Mouse (Mus musculus) small intestine, adult 2 months (tissue): ENCODE measurements around the gene Pxk. TPM values are rescaled to one million over a fixed set of nuclear protein-coding genes. Genes with fewer than 3 reads are reported as not detected.

Experiments used
- H3K27ac ChIP-seq: fragments of 200-500 bp; 2 replicates; pipeline ENCODE4 v1.5.1; 2012; ENCODE audit warnings: low read depth, low read length, control low read depth, inconsistent platforms; ENCODE audit not compliant: insufficient read depth
- H3K27me3 ChIP-seq: fragments of 200-500 bp; 2 replicates; pipeline ENCODE4 v1.6.1; 2012; ENCODE audit warnings: mild to moderate bottlenecking, moderate library complexity, low read length, inconsistent platforms; ENCODE audit not compliant: control insufficient read depth, insufficient read depth
- H3K36me3 ChIP-seq: fragments of 200-500 bp; 2 replicates; pipeline ENCODE4 v1.6.1; 2012; ENCODE audit warnings: mild to moderate bottlenecking, low read length, control low read depth, inconsistent platforms; ENCODE audit not compliant: control insufficient read depth, insufficient read depth
- H3K4me1 ChIP-seq: fragments of 200-500 bp; 2 replicates; pipeline ENCODE4 v1.6.1; 2012; ENCODE audit warnings: low read length, inconsistent platforms, mixed read lengths; ENCODE audit not compliant: control insufficient read depth, insufficient read depth, insufficient read length
- H3K4me3 ChIP-seq: fragments of 200-500 bp; 2 replicates; pipeline ENCODE4 v1.5.1; 2012; ENCODE audit warnings: low read depth, mild to moderate bottlenecking, control low read depth, inconsistent platforms, low read length, moderate library complexity
- CTCF ChIP-seq: fragments of 200-500 bp; IDR thresholded peaks from 2 replicates; pipeline ENCODE4 v1.5.1; 2012; ENCODE audit warnings: low read depth, mild to moderate bottlenecking, control low read depth, inconsistent platforms, low read length, moderate library complexity, mixed read lengths; ENCODE audit not compliant: insufficient replicate concordance, insufficient read length; ENCODE audit errors: extremely low read depth
- POLR2A ChIP-seq: fragments of 200-500 bp; IDR thresholded peaks from 2 replicates; pipeline ENCODE4 v1.6.1; 2012; ENCODE audit warnings: low read depth, mild to moderate bottlenecking, control low read depth, inconsistent platforms, low read length, moderate library complexity
- WGBS: fragments of 180-500 bp; shearing (Covaris S2); methylation state at CpG from one replicate; pipeline ENCODE4 v1.1.7; 2018; 5-methylcytosine and 5-hydroxymethylcytosine counted together
- polyA plus RNA-seq: library from polyadenylated mRNA; depleted of rRNA; stranded (reverse); fragments of >200 nt; gene quantifications from 2 replicates; pipeline ENCODE4 v1.2.3, GENCODE M21; 2012; rRNA removed

The Pxk gene
- polyA plus RNA-seq = 11.8 and 40.6 TPM in 2 replicates

- H3K36me3 ChIP-seq = peaks cover 2% of the 10 kb centered on the region; the same call in 1 of the 2 replicates
- under 1% methylated on average over 87 of the region's 89 CpGs for whole genome bisulfite sequencing
- H3K27me3 ChIP-seq = no peaks in the 10 kb centered on the region
- no peak for TF ChIP-seq CTCF
- TF ChIP-seq POLR2A = no peak; the same call in 1 of the 2 replicates
- peaks cover 34% of the 10 kb centered on the region for H3K4me1 ChIP-seq
- H3K4me3 ChIP-seq = peak within 1 kb of the TSS; percentile 88
- peak within 1 kb of the TSS; percentile 67 for H3K27ac ChIP-seq
Observed at GRCm38 (mm10) chr14:8097978-8098686, at the start of gene Pxk. TSS of gene Pxk (plus strand) at chr14:8098211.

DNA sequence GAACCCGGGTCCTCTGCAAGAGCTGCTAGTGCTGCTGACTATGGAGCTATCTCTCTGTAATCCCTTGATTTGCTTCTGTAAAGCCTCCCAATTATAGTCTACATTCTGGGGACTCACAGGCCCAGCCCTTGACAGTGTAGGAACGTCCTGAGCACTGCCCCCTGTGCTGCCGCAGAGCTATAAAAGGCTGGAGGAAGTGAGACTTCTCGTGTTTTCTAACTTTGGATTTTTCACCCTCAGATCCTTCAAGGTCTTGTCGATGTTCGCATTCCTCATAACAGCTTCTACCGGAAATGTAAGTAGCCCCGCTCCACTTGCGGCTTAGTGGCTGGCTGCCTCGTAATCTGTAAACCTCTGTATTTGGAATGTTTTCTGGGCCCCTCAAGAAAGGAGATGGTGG lies 48.7 kb upstream of the Pxk start:
- Histone ChIP-seq H3K27me3 (no peaks in the 10 kb centered on the region), H3K4me1 (peaks cover 6% of the 10 kb centered on the region), H3K4me3 (no peak overlapping the region), H3K27ac (no peak overlapping the region), H3K36me3 (peaks cover 20% of the 10 kb centered on the region)
- 86% methylated on average over 10 of the region's 10 CpGs for WGBS
- TF ChIP-seq POLR2A = no peak
- no peak for TF ChIP-seq CTCF

- 91% methylated on average over 2 of the region's 2 CpGs for whole genome bisulfite sequencing
- peaks cover 2% of the 10 kb centered on the region for H3K4me1 ChIP-seq
- TF ChIP-seq POLR2A (no peak), CTCF (no peak)
- no peaks in the 10 kb centered on the region for H3K27me3 ChIP-seq
- no peak overlapping the region for H3K27ac ChIP-seq
- H3K36me3 ChIP-seq = peaks cover 25% of the 10 kb centered on the region
- H3K4me3 ChIP-seq = no peak overlapping the region
Observed at GRCm38 (mm10) chr14:8051869-8052268, 46.1 kb upstream of the Pxk start.

GRCm38 (mm10) chr14:8052661-8053060 lies 45.4 kb upstream of the Pxk start:
- no peak overlapping the region for H3K27ac ChIP-seq
- 97% methylated on average over 7 of the region's 7 CpGs for WGBS

GRCm38 (mm10) chr14:8054310-8055102 lies 43.5 kb upstream of the Pxk start:
- Histone ChIP-seq H3K27ac (no peak overlapping the region), H3K4me3 (no peak overlapping the region), H3K4me1 (no peaks in the 10 kb centered on the region), H3K36me3 (peaks cover 22% of the 10 kb centered on the region), H3K27me3 (no peaks in the 10 kb centered on the region)
- WGBS = 59% methylated on average over 17 of the region's 17 CpGs
- TF ChIP-seq POLR2A (no peak), CTCF (no peak)

More at GRCm38 (mm10) chr14:8052661-8053060, 45.4 kb upstream of the Pxk start:
- peaks cover 25% of the 10 kb centered on the region for H3K36me3 ChIP-seq
- H3K4me3 ChIP-seq = no peak overlapping the region
- no peak for TF ChIP-seq CTCF
- TF ChIP-seq POLR2A = no peak
- no peaks in the 10 kb centered on the region for H3K27me3 ChIP-seq
- no peaks in the 10 kb centered on the region for H3K4me1 ChIP-seq

DNA sequence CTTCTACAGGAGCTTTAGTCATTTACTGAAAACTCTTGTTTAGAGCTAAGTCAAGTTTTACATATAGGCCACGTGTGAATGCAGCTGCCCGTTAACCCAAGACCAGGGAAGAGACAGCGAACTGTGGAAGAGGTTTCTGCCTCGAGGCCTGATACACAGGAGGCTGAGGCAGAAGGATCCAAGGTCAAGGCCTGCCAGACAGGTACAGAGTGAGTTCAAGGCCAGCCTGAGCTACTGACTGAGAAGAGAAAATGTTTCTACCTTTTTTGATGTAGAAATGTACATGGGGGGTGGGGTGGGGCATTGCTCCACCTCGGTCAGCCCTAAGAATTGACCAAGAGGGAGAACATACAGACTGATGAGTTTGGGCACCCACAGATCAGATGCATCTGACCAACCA lies 41.9 kb upstream of the Pxk start:
- Histone ChIP-seq H3K27me3 (no peaks in the 10 kb centered on the region), H3K4me3 (no peak overlapping the region), H3K36me3 (peaks cover 11% of the 10 kb centered on the region), H3K27ac (no peak overlapping the region), H3K4me1 (no peaks in the 10 kb centered on the region)
- TF ChIP-seq CTCF = no peak
- no peak for TF ChIP-seq POLR2A
- WGBS = 78% methylated on average over 5 of the region's 5 CpGs

- peaks cover 6% of the 10 kb centered on the region for H3K36me3 ChIP-seq
- no peaks in the 10 kb centered on the region for H3K27me3 ChIP-seq
- H3K4me1 ChIP-seq = no peaks in the 10 kb centered on the region
- TF ChIP-seq CTCF (no peak), POLR2A (no peak)
- 92% methylated on average over 7 of the region's 7 CpGs for WGBS
- no peak overlapping the region for H3K27ac ChIP-seq
- no peak overlapping the region for H3K4me3 ChIP-seq
Observed at GRCm38 (mm10) chr14:8059938-8060337, 38.1 kb upstream of the Pxk start.

DNA sequence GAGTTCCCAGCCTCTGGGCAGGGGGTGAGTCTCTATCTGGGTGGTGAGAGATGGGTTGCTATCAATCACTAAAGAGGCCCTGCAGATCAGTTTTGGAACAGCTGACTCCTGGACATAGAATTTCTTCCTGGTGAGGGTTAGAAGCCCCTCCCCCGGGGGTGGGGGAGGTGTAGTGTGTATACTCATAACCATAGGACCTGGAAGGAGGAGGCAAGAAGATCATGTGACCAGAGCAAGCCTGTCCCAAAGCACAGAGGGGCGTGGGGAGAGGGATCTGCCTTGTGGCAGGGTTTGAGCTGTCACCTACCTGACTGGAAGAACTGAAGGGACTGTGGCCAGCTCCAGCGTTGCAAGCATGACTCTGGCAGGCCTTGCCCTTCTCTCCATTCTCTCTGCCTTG lies 35.9 kb upstream of the Pxk start:
- TF ChIP-seq CTCF = no peak
- TF ChIP-seq POLR2A = no peak
- 32% methylated on average over 3 of the region's 3 CpGs for WGBS
- no peaks in the 10 kb centered on the region for H3K4me1 ChIP-seq

More for the DNA sequence above, 35.9 kb upstream of the Pxk start:
- Histone ChIP-seq H3K27me3 (no peaks in the 10 kb centered on the region), H3K27ac (no peak overlapping the region), H3K4me3 (no peak overlapping the region), H3K36me3 (no peaks in the 10 kb centered on the region)
